Mouse (Mus musculus) erythroblast, embryonic 14.5 days (primary cell): ENCODE results near the gene Hagh.

Experiments
- GATA1 ChIP-seq: IDR thresholded peaks from 2 replicates; pipeline ENCODE4 v1.6.1; 2012; ENCODE audit warnings: low read length, inconsistent platforms, mixed read lengths
- TAL1 ChIP-seq: IDR thresholded peaks from 3 replicates; pipeline ENCODE4 v1.6.1; 2012; ENCODE audit warnings: low read length, inconsistent platforms, mixed read lengths

DNA sequence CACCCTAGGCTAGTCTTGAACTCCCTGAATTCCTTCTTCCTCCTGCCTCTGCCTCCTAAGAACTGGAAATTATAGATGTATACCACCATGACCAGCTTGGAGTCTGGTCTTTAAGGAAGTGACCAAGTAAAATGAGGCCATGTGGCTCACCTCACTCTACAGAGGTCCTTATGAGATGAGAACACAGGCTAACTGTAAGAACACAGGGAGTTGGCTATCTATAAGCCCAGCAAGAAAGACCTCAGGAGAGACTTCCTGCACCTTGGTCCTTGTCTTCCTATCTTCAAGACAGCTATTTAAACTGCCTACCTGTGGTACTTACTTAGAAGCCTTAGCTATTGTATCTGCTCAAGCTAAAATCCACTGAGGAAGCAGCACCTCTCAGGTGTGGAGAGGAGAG is 74.0 kb downstream of the Hagh start:
- TF ChIP-seq GATA1 (no peak), TAL1 (no peak)
